Mouse (Mus musculus): ENCODE measurements around the gene Aqp11. TPM values are rescaled to one million over a fixed set of nuclear protein-coding genes. Genes with fewer than 3 reads are reported as not detected.

Aqp11 gene
- polyA plus RNA-seq, 1 experiment from 2014 or later = 15.9 TPM

DNA sequence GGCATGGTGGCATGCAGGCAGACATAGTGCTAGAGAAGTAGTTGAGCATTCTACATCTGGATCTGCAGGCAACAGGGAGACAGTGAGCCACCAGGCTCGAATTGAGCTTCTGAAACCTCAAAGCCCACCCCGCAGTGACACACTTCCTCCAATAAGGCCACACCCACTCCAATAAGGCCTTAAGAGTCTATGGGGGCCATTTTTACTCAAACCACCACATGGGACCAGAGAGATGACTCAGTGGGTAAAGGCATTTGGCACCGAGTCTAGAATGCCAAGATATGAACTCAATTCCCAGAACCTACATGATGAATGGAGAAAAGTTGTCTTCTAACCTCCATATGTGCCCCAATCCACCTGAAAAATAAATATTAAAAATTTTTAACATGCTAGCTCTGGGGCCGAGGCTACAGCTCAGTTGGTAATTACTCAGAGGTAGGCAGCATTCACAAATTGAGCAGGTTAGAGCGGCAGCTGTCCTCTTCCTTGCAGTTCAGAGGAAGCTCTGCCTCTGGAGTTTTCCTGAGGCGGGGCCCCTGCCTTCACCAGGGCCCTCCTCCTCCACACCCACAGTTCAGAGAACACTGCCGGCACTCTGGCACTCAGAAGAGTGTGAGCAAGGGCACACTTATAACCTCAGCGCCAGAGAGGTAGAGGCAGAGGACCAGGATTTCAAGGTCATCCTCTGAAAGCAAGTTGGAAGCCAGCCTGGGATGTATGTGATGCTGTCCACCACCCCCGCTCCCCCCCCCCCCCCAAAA is 28.5 kb upstream of the Aqp11 start:
- H3K4me1 ChIP-seq (replicated peaks) = peaks cover 26% of the 10 kb centered on the region
- H3K4me2 ChIP-seq = no peak overlapping the region
- H3K9ac ChIP-seq = no peak overlapping the region
- no peaks in the 10 kb centered on the region for H3K9me3 ChIP-seq (replicated peaks)
- H3K4me3 ChIP-seq (replicated peaks) = no peak overlapping the region
- H3K27me3 ChIP-seq = no peaks in the 10 kb centered on the region
- H3K27ac ChIP-seq = no peak overlapping the region
- no peak for DNase-seq
- H3K36me3 ChIP-seq = no peaks in the 10 kb centered on the region
- ATAC-seq (ENCODE audit: low read depth) = 0 out of 2 replicates have a peak, but pooled peaks have one; percentile 54
- WGBS (ENCODE audit: insufficient replicate concordance) = 42% methylated on average over 9 of the region's 9 CpGs

DNA sequence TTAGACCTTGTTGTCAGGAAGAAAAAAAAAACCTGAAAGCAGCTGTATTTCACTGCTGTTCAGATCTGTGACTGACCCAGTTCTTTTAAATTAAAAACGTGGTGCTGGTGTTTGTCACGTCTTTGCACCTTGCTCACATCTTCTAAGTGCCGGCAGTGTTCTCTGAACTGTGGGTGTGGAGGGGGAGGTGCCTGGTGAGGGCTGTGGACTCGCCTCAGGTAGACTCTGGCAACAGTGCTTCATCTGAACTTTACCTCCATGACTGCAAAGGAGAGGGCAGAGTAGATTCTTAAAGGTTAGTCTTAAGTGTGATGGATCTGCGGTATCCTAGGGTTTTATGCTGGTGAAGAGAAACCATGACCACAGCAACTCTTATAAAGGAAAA is 27.9 kb upstream of the Aqp11 start:
- ATAC-seq (ENCODE audit: low read depth) (no peak), DNase-seq (no peak)
- H3K9me3 ChIP-seq (replicated peaks) = no peaks in the 10 kb centered on the region
- H3K27me3 ChIP-seq = no peaks in the 10 kb centered on the region
- H3K4me1 ChIP-seq (replicated peaks) = peaks cover 26% of the 10 kb centered on the region
- no peak overlapping the region for H3K27ac ChIP-seq
- no peak overlapping the region for H3K9ac ChIP-seq
- H3K4me3 ChIP-seq (replicated peaks) = no peak overlapping the region
- no peaks in the 10 kb centered on the region for H3K36me3 ChIP-seq
- WGBS (ENCODE audit: insufficient replicate concordance) = 70% methylated on average over 5 of the region's 5 CpGs
- no peak overlapping the region for H3K4me2 ChIP-seq

- peak overlapping the region; percentile 43 for H3K27ac ChIP-seq
- WGBS (ENCODE audit: insufficient replicate concordance) = 51% methylated on average over 21 of the region's 21 CpGs
- H3K9ac ChIP-seq = no peak overlapping the region
- no peaks in the 10 kb centered on the region for H3K27me3 ChIP-seq
- DNase-seq = no peak
- no peak overlapping the region for H3K4me2 ChIP-seq
- H3K4me3 ChIP-seq (replicated peaks) = no peak overlapping the region
- H3K36me3 ChIP-seq = no peaks in the 10 kb centered on the region
- H3K4me1 ChIP-seq (replicated peaks) = peaks cover 26% of the 10 kb centered on the region
- H3K9me3 ChIP-seq (replicated peaks) = no peaks in the 10 kb centered on the region
- no peak for ATAC-seq (ENCODE audit: low read depth)
Observed at GRCm38 (mm10) chr7:97765181-97765962, 27.3 kb upstream of the Aqp11 start.

GRCm38 (mm10) chr7:97764591-97764990 is 26.5 kb upstream of the Aqp11 start:
- DNase-seq (no peak), ATAC-seq (ENCODE audit: low read depth) (no peak)
- Histone ChIP-seq H3K4me3 (replicated peaks) (no peak overlapping the region), H3K4me1 (replicated peaks) (peaks cover 25% of the 10 kb centered on the region), H3K36me3 (no peaks in the 10 kb centered on the region), H3K9ac (no peak overlapping the region), H3K27ac (peak overlapping the region; percentile 43; the same call in 1 of the 2 replicates), H3K9me3 (replicated peaks) (no peaks in the 10 kb centered on the region), H3K27me3 (no peaks in the 10 kb centered on the region), H3K4me2 (no peak overlapping the region)
- 67% methylated on average over 11 of the region's 11 CpGs for WGBS (ENCODE audit: insufficient replicate concordance)

DNA sequence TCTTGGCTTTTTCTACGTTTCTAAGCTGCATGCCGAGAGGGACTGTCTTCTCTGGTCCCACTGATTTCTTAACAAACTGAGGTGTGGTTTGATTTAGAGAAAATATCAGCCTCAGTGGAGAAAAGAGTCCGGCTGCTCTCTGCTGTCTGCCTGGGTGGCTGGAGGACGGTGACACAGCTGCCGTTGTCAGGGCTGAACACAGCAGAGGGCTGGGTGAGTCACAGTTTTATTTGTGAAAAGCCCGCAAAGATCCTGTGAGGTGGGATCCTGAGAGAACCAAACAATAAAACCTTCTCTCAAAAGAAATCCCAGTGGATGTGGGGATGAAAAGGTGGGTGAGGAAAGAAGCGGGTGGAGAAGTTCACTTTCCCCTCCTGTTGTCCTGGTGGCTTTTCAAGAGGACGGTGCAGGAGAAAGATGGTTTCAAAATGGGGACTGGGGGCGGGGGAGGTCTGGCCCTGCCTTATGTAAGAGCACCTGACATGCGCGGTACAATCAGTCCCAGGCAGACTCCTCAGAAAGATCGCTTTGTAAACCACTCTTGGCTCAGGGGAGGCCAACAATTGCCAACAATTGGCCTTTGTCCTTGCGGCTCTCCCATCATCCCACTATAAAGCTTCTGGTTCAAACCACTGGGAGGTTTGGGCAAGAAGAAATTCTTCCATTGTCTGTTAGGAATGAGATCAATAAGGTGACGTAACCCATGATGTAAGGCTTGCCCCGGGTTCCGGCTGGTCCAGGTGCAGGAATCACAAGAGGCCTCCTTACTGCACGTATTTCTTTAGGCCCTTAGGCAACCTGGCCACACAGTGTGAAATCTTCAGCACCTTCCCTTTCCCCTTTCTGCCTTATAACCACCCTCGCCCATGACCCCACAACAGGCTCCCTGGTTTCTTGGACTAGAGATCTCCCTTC is 19.1 kb upstream of the Aqp11 start:
- no peak for ATAC-seq (ENCODE audit: low read depth)
- Histone ChIP-seq H3K36me3 (no peaks in the 10 kb centered on the region), H3K4me1 (replicated peaks) (no peaks in the 10 kb centered on the region), H3K9me3 (replicated peaks) (no peaks in the 10 kb centered on the region), H3K4me2 (no peak overlapping the region), H3K9ac (no peak overlapping the region), H3K27ac (no peak overlapping the region), H3K27me3 (no peaks in the 10 kb centered on the region), H3K4me3 (replicated peaks) (no peak overlapping the region)
- WGBS (ENCODE audit: insufficient replicate concordance) = 67% methylated on average over 18 of the region's 18 CpGs
- no peak for DNase-seq

GRCm38 (mm10) chr7:97749207-97750190 is 11.4 kb upstream of the Aqp11 start:
- peak; percentile 46 for ATAC-seq (ENCODE audit: low read depth)
- H3K27me3 ChIP-seq = no peaks in the 10 kb centered on the region
- no peaks in the 10 kb centered on the region for H3K9me3 ChIP-seq (replicated peaks)
- H3K36me3 ChIP-seq = no peaks in the 10 kb centered on the region
- H3K4me1 ChIP-seq (replicated peaks) = peaks cover 46% of the 10 kb centered on the region
- H3K4me2 ChIP-seq = peak overlapping the region; percentile 73
- H3K9ac ChIP-seq = peak overlapping the region; percentile 58
- H3K4me3 ChIP-seq (replicated peaks) = peak overlapping the region; percentile 50
- WGBS (ENCODE audit: insufficient replicate concordance) = 10% methylated on average over 19 of the region's 19 CpGs
- H3K27ac ChIP-seq = peak overlapping the region; percentile 95
- DNase-seq = peak; percentile 29

GRCm38 (mm10) chr7:97748527-97749206 is 10.6 kb upstream of the Aqp11 start:
- H3K4me2 ChIP-seq = peak overlapping the region; percentile 73
- 16% methylated on average over 10 of the region's 10 CpGs for WGBS (ENCODE audit: insufficient replicate concordance)
- peaks cover 46% of the 10 kb centered on the region for H3K4me1 ChIP-seq (replicated peaks)
- H3K36me3 ChIP-seq = no peaks in the 10 kb centered on the region
- peak overlapping the region; percentile 95 for H3K27ac ChIP-seq
- H3K27me3 ChIP-seq = no peaks in the 10 kb centered on the region
- peak overlapping the region; percentile 50 for H3K4me3 ChIP-seq (replicated peaks)
- H3K9ac ChIP-seq = peak overlapping the region; percentile 58
- no peaks in the 10 kb centered on the region for H3K9me3 ChIP-seq (replicated peaks)
- DNase-seq (no peak), ATAC-seq (ENCODE audit: low read depth) (peak; percentile 11)

- peak overlapping the region; percentile 95 for H3K27ac ChIP-seq
- peaks cover 46% of the 10 kb centered on the region for H3K4me1 ChIP-seq (replicated peaks)
- H3K4me3 ChIP-seq (replicated peaks) = peak overlapping the region; percentile 50
- H3K9me3 ChIP-seq (replicated peaks) = no peaks in the 10 kb centered on the region
- 19% methylated on average over 28 of the region's 28 CpGs for WGBS (ENCODE audit: insufficient replicate concordance)
- H3K4me2 ChIP-seq = peak overlapping the region; percentile 73
- ATAC-seq (ENCODE audit: low read depth) (no peak), DNase-seq (peak; percentile 76)
- peak overlapping the region; percentile 63 for H3K9ac ChIP-seq
- H3K27me3 ChIP-seq = no peaks in the 10 kb centered on the region
- H3K36me3 ChIP-seq = no peaks in the 10 kb centered on the region
Observed at GRCm38 (mm10) chr7:97747787-97748497, 9.9 kb upstream of the Aqp11 start.

- Histone ChIP-seq H3K4me1 (replicated peaks) (peaks cover 53% of the 10 kb centered on the region), H3K27me3 (no peaks in the 10 kb centered on the region), H3K9ac (peak overlapping the region; percentile 63), H3K27ac (peak overlapping the region; percentile 95), H3K4me2 (peak overlapping the region; percentile 73), H3K9me3 (replicated peaks) (no peaks in the 10 kb centered on the region), H3K36me3 (no peaks in the 10 kb centered on the region), H3K4me3 (replicated peaks) (no peak overlapping the region)
- 15% methylated on average over 4 of the region's 4 CpGs for WGBS (ENCODE audit: insufficient replicate concordance)
- ATAC-seq (ENCODE audit: low read depth) (peak; percentile 91), DNase-seq (peak; percentile 69)
Observed at GRCm38 (mm10) chr7:97747176-97747707, 9.2 kb upstream of the Aqp11 start.

All from liver, embryonic 13.5 days (tissue).